Mouse (Mus musculus): ENCODE data around the gene Mto1. TPM values are rescaled to one million over a fixed set of nuclear protein-coding genes. Genes with fewer than 3 reads are reported as not detected.
"Not testable (repeated sequence)": the region's sequence is repeated elsewhere in the genome, so short reads cannot be mapped to it uniquely, and the experiment has no call there.

Mto1 gene
- total RNA-seq, 2 experiments from 2014 or later, result 25.1 to 25.8 TPM

GRCm38 (mm10) chr9:78504133-78504532 is 56.1 kb downstream of the Mto1 start:
- DNase-seq (ENCODE audit: low spot score in 2 of 2), result no peak
- Histone ChIP-seq H3K4me3 (no peak overlapping the region), H3K27ac (peak overlapping the region; percentile 25; the same call in 1 of the 2 replicates)
- TF ChIP-seq CTCF (conservative IDR thresholded peaks at IDR 0.05), result no peak

GRCm38 (mm10) chr9:78504679-78505078 is 56.7 kb downstream of the Mto1 start:
- Histone ChIP-seq H3K27ac (no peak overlapping the region), H3K4me3 (no peak overlapping the region)
- TF ChIP-seq CTCF (conservative IDR thresholded peaks at IDR 0.05), result no peak
- DNase-seq (ENCODE audit: low spot score in 2 of 2), result no peak

- no peak for DNase-seq (ENCODE audit: low spot score in 2 of 2)
- TF ChIP-seq CTCF (conservative IDR thresholded peaks at IDR 0.05), result no peak
- H3K27ac ChIP-seq, result no peak overlapping the region
- H3K4me3 ChIP-seq, result no peak overlapping the region
Measured at GRCm38 (mm10) chr9:78505223-78505622, 57.2 kb downstream of the Mto1 start.

GRCm38 (mm10) chr9:78506002-78506721 is 58.2 kb downstream of the Mto1 start:
- no peak overlapping the region for H3K27ac ChIP-seq
- no peak for TF ChIP-seq CTCF (conservative IDR thresholded peaks at IDR 0.05)
- no peak overlapping the region for H3K4me3 ChIP-seq
- no peak for DNase-seq (ENCODE audit: low spot score in 2 of 2)

- no peak for TF ChIP-seq CTCF (conservative IDR thresholded peaks at IDR 0.05)
- no peak overlapping the region for H3K27ac ChIP-seq
- no peak overlapping the region for H3K4me3 ChIP-seq
- DNase-seq (ENCODE audit: low spot score in 2 of 2), result no peak
Measured at GRCm38 (mm10) chr9:78506722-78507077, 58.7 kb downstream of the Mto1 start.

- no peak overlapping the region for H3K4me3 ChIP-seq
- no peak for DNase-seq (ENCODE audit: low spot score in 2 of 2)
- TF ChIP-seq CTCF (conservative IDR thresholded peaks at IDR 0.05), result no peak
- H3K27ac ChIP-seq, result no peak overlapping the region
Measured at GRCm38 (mm10) chr9:78508106-78508786, 60.2 kb downstream of the Mto1 start.

- no peak for TF ChIP-seq CTCF (conservative IDR thresholded peaks at IDR 0.05)
- H3K4me3 ChIP-seq, result no peak overlapping the region
- H3K27ac ChIP-seq, result no peak overlapping the region
- DNase-seq (ENCODE audit: low spot score in 2 of 2), result no peak
Measured at GRCm38 (mm10) chr9:78511705-78512104, 63.7 kb downstream of the Mto1 start.

- Histone ChIP-seq H3K4me3 (no peak overlapping the region), H3K27ac (no peak overlapping the region)
- no peak for DNase-seq (ENCODE audit: low spot score in 2 of 2)
- no peak for TF ChIP-seq CTCF (conservative IDR thresholded peaks at IDR 0.05)
Measured at GRCm38 (mm10) chr9:78513776-78514500, 65.9 kb downstream of the Mto1 start.

GRCm38 (mm10) chr9:78514681-78515080 is 66.7 kb downstream of the Mto1 start:
- no peak for TF ChIP-seq CTCF (conservative IDR thresholded peaks at IDR 0.05)
- Histone ChIP-seq H3K27ac (no peak overlapping the region), H3K4me3 (no peak overlapping the region)
- DNase-seq (ENCODE audit: low spot score in 2 of 2), result no peak

- no peak for TF ChIP-seq CTCF (conservative IDR thresholded peaks at IDR 0.05)
- DNase-seq (ENCODE audit: low spot score in 2 of 2), result no peak
- Histone ChIP-seq H3K27ac (no peak overlapping the region), H3K4me3 (no peak overlapping the region)
Measured at GRCm38 (mm10) chr9:78516125-78516524, 68.1 kb downstream of the Mto1 start.

GRCm38 (mm10) chr9:78517237-78517636 is 69.2 kb downstream of the Mto1 start:
- not testable (repeated sequence) for DNase-seq (ENCODE audit: low spot score in 2 of 2); H3K27ac ChIP-seq; H3K4me3 ChIP-seq

- Histone ChIP-seq H3K27ac (no peak overlapping the region), H3K4me3 (peak overlapping the region; percentile 54)
- no peak for DNase-seq (ENCODE audit: low spot score in 2 of 2)
- no peak for TF ChIP-seq CTCF (conservative IDR thresholded peaks at IDR 0.05)
Measured at GRCm38 (mm10) chr9:78520127-78520779, 72.2 kb downstream of the Mto1 start.
